Mouse (Mus musculus) ES-E14 (cell line): ENCODE results near the gene Cradd. TPM values are rescaled to one million over a fixed set of nuclear protein-coding genes. Genes with fewer than 3 reads are reported as not detected.

Source experiments
- DNase-seq: peaks from one replicate; pipeline ENCODE4 v3.0.0-alpha.2; 2013; ENCODE audit warnings: low read depth, low spot score
- H3K27ac ChIP-seq: 2 replicates; pipeline ENCODE4 v1.5.1; 2012; ENCODE audit warnings: low read depth, mild to moderate bottlenecking, low read length, moderate library complexity, mixed read lengths; ENCODE audit not compliant: poor library complexity, insufficient read depth, severe bottlenecking
- H3K36me3 ChIP-seq: 2 replicates; pipeline ENCODE4 v1.6.1; 2012; ENCODE audit warnings: mild to moderate bottlenecking, low read length, moderate library complexity, mixed read lengths; ENCODE audit not compliant: control insufficient read depth, poor library complexity, insufficient read depth, severe bottlenecking
- H3K4me1 ChIP-seq, 2 experiments: fragments of 150-350 bp in 1 of 2; sonication (generic) in 1 of 2; 2 replicates each; pipeline ENCODE4 v1.6.1; 2012; ENCODE audit warnings: low read length in 2 of 2, mild to moderate bottlenecking in 1 of 2, mixed read lengths in 1 of 2; ENCODE audit not compliant: control insufficient read depth in 2 of 2, insufficient read depth in 2 of 2, poor library complexity in 1 of 2
- H3K4me3 ChIP-seq, 2 experiments: fragments of 150-350 bp in 1 of 2; sonication (generic) in 1 of 2; 2 replicates each; pipeline ENCODE4 v1.5.1; 2012; ENCODE audit warnings: low read length in 2 of 2, low read depth in 1 of 2, mild to moderate bottlenecking in 1 of 2, mixed read lengths in 1 of 2; ENCODE audit not compliant: insufficient read depth in 1 of 2, poor library complexity in 1 of 2, severe bottlenecking in 1 of 2
- H3K9ac ChIP-seq: 2 replicates; pipeline ENCODE4 v1.6.1; 2012; ENCODE audit warnings: low read depth, mild to moderate bottlenecking, low read length, mixed read lengths; ENCODE audit not compliant: poor library complexity, insufficient read depth, severe bottlenecking
- H3K9me3 ChIP-seq: fragments of 150-350 bp; sonication (generic); 2 replicates; pipeline ENCODE4 v1.6.1; 2012; ENCODE audit warnings: low read depth, mild to moderate bottlenecking, low read length; ENCODE audit not compliant: control insufficient read depth, insufficient read depth
- CHD2 ChIP-seq: IDR thresholded peaks from 2 replicates; pipeline ENCODE4 v1.6.1; 2014; ENCODE audit warnings: mild to moderate bottlenecking, low read depth, low read length, inconsistent platforms
- HCFC1 ChIP-seq: IDR thresholded peaks from 2 replicates; pipeline ENCODE4 v1.6.1; 2012; ENCODE audit warnings: low read length, inconsistent platforms, borderline replicate concordance; ENCODE audit not compliant: insufficient read depth
- MAFK ChIP-seq: IDR thresholded peaks from 2 replicates; pipeline ENCODE4 v1.6.1; 2014; ENCODE audit warnings: mild to moderate bottlenecking, low read depth, low read length, inconsistent platforms; ENCODE audit not compliant: insufficient read depth
- ZC3H11A ChIP-seq: IDR thresholded peaks from 2 replicates; pipeline ENCODE4 v1.6.1; 2012; ENCODE audit warnings: low read depth, mild to moderate bottlenecking, inconsistent platforms, low read length, borderline replicate concordance
- ZNF384 ChIP-seq: IDR thresholded peaks from 2 replicates; pipeline ENCODE4 v1.6.1; 2012; ENCODE audit warnings: low read depth, low read length, inconsistent platforms
- in situ Hi-C, 2 experiments: fragments of 600-800 bp; cut with MboI; formaldehyde crosslinking; loops; one replicate each; pipeline ENCODE4 v1.15.1; 2025; ENCODE audit warnings: low sequenced_read_pairs in 2 of 2, inconsistent platforms in 1 of 2; ENCODE audit not compliant: unreplicated experiment in 2 of 2
- total RNA-seq: library from RNA; depleted of rRNA; stranded (reverse); fragments of 300-350 nt; gene quantifications from 2 replicates; pipeline ENCODE4 v1.2.3, GENCODE M21; 2012

The Cradd gene
- total RNA-seq, 1 experiment: 8.4 TPM

DNA sequence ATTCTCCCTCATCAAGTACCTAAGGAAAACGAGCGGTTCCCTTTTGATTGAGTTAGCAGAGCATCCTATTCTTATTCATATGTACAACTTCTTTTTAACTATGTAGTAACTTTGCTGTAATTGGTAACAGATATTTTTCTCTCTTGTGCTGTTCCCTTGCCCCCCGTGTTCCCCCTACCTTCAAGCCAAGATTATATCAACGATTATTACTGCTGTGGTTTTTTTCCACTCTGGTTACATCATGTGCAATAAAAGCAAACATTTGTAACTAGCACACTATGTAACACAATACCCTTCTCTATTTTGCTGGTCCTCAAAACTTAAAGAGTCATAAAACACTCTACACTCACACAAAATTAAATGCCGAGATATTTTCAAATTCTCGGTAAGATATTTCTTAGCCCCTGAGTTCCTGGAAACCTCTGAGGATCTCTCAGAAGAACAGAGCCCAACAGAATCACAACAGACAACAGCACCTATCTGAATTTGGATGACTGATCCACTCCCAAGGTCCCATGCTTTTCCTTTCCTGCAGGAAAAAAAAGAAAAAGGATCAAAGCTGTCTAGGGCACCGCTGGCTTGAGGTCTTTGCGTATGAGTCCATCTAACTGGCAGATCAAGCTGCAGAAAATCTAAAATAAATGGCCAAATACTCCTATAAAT is 68.8 kb downstream of the Cradd start:
- Histone ChIP-seq H3K4me1 (peaks cover 12 to 31% of the 10 kb centered on the region in 2 experiments; a peak in 3 of 4 replicates), H3K27ac (no peak overlapping the region), H3K4me3 (no peak overlapping the region), H3K36me3 (no peaks in the 10 kb centered on the region), H3K9me3 (no peaks in the 10 kb centered on the region), H3K9ac (no peak overlapping the region)
- no peak for DNase-seq
- no peak for TF ChIP-seq CHD2
- no peak for TF ChIP-seq MAFK
- TF ChIP-seq HCFC1: no peak
- no peak for TF ChIP-seq ZC3H11A
- TF ChIP-seq ZNF384: no peak
- in situ Hi-C loops: no loop called here

DNA sequence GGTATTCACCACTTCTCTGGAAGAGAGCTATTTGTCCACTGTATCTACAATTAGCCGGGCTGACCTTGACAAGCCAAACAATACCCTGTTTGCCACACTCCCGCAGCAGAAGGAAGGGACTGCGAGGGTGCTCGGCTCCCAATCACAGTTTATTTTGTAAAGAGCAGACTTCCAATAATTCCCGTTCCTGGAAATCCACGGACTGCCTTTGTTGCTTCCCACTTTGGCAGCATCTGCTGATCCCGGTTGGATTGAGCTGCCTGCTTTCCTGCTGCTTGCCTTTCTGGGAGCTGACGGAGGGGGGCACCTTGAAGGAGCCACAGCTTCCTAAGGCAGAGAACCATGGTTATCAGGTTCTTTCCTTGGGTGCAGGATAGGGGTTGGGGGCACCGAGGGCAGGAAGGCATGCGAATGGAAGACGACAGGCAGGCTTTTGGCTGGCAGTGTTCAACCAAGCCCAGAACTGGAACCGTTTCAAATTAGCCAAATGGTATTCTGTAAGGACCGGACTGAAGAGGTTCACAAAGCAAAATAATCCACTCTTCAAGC is 69.4 kb downstream of the Cradd start:
- Histone ChIP-seq H3K9me3 (no peaks in the 10 kb centered on the region), H3K36me3 (no peaks in the 10 kb centered on the region), H3K4me1 (peaks cover 12 to 30% of the 10 kb centered on the region in 2 experiments; a peak in 3 of 4 replicates), H3K9ac (0 out of 2 replicates have a peak overlapping the region, but pooled peaks have one; percentile 10), H3K27ac (peak overlapping the region; percentile 7; the same call in 1 of the 2 replicates), H3K4me3 (peak overlapping the region in 1 of 2 experiments; percentile 23; a peak in 2 of 4 replicates)
- no peak for DNase-seq
- TF ChIP-seq ZC3H11A (no peak), HCFC1 (no peak), MAFK (no peak), ZNF384 (no peak), CHD2 (no peak)
- in situ Hi-C loops: no loop called here

DNA sequence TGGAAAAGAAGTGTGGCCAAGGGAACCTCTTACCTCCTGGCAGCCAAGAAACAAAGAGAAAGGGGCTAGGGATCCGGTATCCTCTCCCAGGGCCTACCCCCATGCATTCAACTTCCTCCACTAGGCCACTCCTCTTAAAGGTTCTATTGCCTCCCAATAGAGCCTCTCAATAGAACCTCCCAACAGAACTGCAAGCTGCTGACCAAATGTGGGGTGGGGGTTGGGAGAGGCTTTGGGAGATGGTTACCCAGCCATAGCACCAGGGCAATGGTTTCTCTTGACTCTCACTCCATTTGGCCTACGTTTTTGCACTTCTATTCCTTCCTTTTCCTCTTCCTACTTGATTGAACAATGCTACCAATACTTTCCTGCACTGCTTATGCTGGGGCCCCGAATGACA is 69.9 kb downstream of the Cradd start:
- no peaks in the 10 kb centered on the region for H3K36me3 ChIP-seq
- H3K9me3 ChIP-seq: no peaks in the 10 kb centered on the region
- H3K4me1 ChIP-seq: peaks cover 12 to 28% of the 10 kb centered on the region in 2 experiments; a peak in 3 of 4 replicates
- DNase-seq: no peak
- peak overlapping the region; percentile 23 to 32; a peak in 1 of 4 replicates for H3K4me3 ChIP-seq
- H3K9ac ChIP-seq: peak overlapping the region; percentile 10; the same call in 1 of the 2 replicates
- in situ Hi-C loops: no loop called here
- peak overlapping the region; percentile 38; the same call in 1 of the 2 replicates for H3K27ac ChIP-seq
- no peak for TF ChIP-seq MAFK
- no peak for TF ChIP-seq ZNF384
- no peak for TF ChIP-seq ZC3H11A
- TF ChIP-seq CHD2: no peak
- no peak for TF ChIP-seq HCFC1

DNA sequence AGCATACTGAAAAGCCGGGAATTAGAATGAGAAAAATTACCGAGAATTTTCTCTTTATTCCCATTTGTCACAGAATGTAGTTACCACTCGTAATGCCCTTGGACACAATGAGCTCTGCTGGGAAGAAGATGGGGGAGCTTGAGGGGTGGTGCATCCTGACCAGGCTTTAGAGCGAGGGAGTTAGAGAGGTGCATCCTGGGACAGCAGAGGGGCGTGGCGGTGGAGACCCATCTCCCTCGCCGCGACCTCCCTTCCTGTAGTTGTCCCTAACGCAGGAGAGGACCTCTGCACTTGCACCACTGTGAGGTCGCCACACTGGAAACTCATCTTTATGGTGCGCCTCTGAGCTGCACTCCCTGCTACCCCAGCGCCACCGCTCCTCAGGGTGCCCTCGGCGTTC is 72.3 kb downstream of the Cradd start:
- Histone ChIP-seq H3K4me1 (peaks cover 8 to 29% of the 10 kb centered on the region in 2 experiments; a peak in 3 of 4 replicates), H3K9me3 (no peaks in the 10 kb centered on the region), H3K9ac (peak overlapping the region; percentile 23; the same call in 1 of the 2 replicates), H3K36me3 (no peaks in the 10 kb centered on the region), H3K27ac (no peak overlapping the region), H3K4me3 (peak overlapping the region; percentile 9 to 27)
- in situ Hi-C loops: no loop called here
- no peak for DNase-seq
- TF ChIP-seq ZNF384: no peak
- TF ChIP-seq ZC3H11A: no peak
- no peak for TF ChIP-seq MAFK
- no peak for TF ChIP-seq CHD2
- TF ChIP-seq HCFC1: no peak
